Mouse (Mus musculus) adrenal gland, adult (tissue): ENCODE results near the gene D330020A13Rik.

Experiments
- DNase-seq, 2 experiments: peaks; one replicate each; pipeline ENCODE4 v3.0.0; 2022 to 2023; ENCODE audit warnings: low spot score in 1 of 2; ENCODE audit not compliant: inconsistent age in 2 of 2

D330020A13Rik gene

GRCm38 (mm10) chr6:120294056-120294784, at the start of gene D330020A13Rik, which contains the start of gene B4galnt3:
TSS of gene D330020A13Rik (plus strand) at chr6:120294364.
TSS of gene B4galnt3 (minus strand) at chr6:120294559.
- DNase-seq = peak; percentile 57 to 84

- peak; percentile 68 to 79 for DNase-seq
Observed at GRCm38 (mm10) chr6:120246676-120247075, 47.5 kb upstream of the D330020A13Rik start.

- DNase-seq = no peak
Observed at GRCm38 (mm10) chr6:120249831-120250230, 44.3 kb upstream of the D330020A13Rik start.

- no peak for DNase-seq
Observed at GRCm38 (mm10) chr6:120251010-120251409, 43.2 kb upstream of the D330020A13Rik start.

- DNase-seq = no peak
Observed at GRCm38 (mm10) chr6:120252741-120253140, 41.4 kb upstream of the D330020A13Rik start.

GRCm38 (mm10) chr6:120254640-120255039, 39.5 kb upstream of the D330020A13Rik start:
- no peak for DNase-seq

GRCm38 (mm10) chr6:120255144-120255543, 39.0 kb upstream of the D330020A13Rik start:
- no peak for DNase-seq

- no peak for DNase-seq
Observed at GRCm38 (mm10) chr6:120255701-120256100, 38.5 kb upstream of the D330020A13Rik start.

GRCm38 (mm10) chr6:120256431-120256935, 37.7 kb upstream of the D330020A13Rik start:
- DNase-seq = peak; percentile 45 to 89

GRCm38 (mm10) chr6:120259481-120259880, 34.7 kb upstream of the D330020A13Rik start:
- no peak for DNase-seq

GRCm38 (mm10) chr6:120262886-120263531, 31.2 kb upstream of the D330020A13Rik start:
- no peak for DNase-seq

- DNase-seq = no peak
Observed at GRCm38 (mm10) chr6:120263608-120264007, 30.6 kb upstream of the D330020A13Rik start.

GRCm38 (mm10) chr6:120264151-120264550, 30.0 kb upstream of the D330020A13Rik start:
- DNase-seq = no peak

GRCm38 (mm10) chr6:120274181-120274580, 20.0 kb upstream of the D330020A13Rik start:
- DNase-seq = peak; percentile 39 to 85

GRCm38 (mm10) chr6:120274887-120275286, 19.3 kb upstream of the D330020A13Rik start:
- peak in 1 of 2 experiments; percentile 51 for DNase-seq

GRCm38 (mm10) chr6:120275301-120275700, 18.9 kb upstream of the D330020A13Rik start:
- DNase-seq = peak; percentile 51 to 75

GRCm38 (mm10) chr6:120276874-120277449, 17.2 kb upstream of the D330020A13Rik start:
- no peak for DNase-seq

- DNase-seq = peak; percentile 59 to 76
Observed at GRCm38 (mm10) chr6:120287279-120287678, 6.9 kb upstream of the D330020A13Rik start.

- DNase-seq = no peak
Observed at GRCm38 (mm10) chr6:120288541-120288940, 5.6 kb upstream of the D330020A13Rik start.

GRCm38 (mm10) chr6:120289430-120289829, 4.7 kb upstream of the D330020A13Rik start:
- no peak for DNase-seq

- DNase-seq = no peak
Observed at GRCm38 (mm10) chr6:120291396-120292009, 2.7 kb upstream of the D330020A13Rik start.
